Mouse (Mus musculus): ENCODE results near the gene Trak1.

GRCm38 (mm10) chr9:121319323-121319966 lies 22.1 kb downstream of the Trak1 start:
- no peak for TF ChIP-seq POLR2A (IDR thresholded peaks at IDR 0.05; ENCODE audit: extremely low read depth, insufficient read depth, low read length)
- no peak for TF ChIP-seq CTCF (IDR thresholded peaks at IDR 0.05; ENCODE audit: low read depth, low read length)
